Mouse (Mus musculus) urinary bladder, postnatal 10 days (tissue): ENCODE measurements around the gene Pafah1b3.
"Not testable (repeated sequence)": the region's sequence is repeated elsewhere in the genome, so short reads cannot be mapped to it uniquely, and the experiment has no call there.

ENCODE experiments used
- DNase-seq: peaks from one replicate; pipeline ENCODE4 v3.0.0; 2022; ENCODE audit warnings: low spot score

The Pafah1b3 gene

GRCm38 (mm10) chr7:25267751-25268463 lies 29.9 kb downstream of the Pafah1b3 start:
- peak; percentile 93 for DNase-seq

DNA sequence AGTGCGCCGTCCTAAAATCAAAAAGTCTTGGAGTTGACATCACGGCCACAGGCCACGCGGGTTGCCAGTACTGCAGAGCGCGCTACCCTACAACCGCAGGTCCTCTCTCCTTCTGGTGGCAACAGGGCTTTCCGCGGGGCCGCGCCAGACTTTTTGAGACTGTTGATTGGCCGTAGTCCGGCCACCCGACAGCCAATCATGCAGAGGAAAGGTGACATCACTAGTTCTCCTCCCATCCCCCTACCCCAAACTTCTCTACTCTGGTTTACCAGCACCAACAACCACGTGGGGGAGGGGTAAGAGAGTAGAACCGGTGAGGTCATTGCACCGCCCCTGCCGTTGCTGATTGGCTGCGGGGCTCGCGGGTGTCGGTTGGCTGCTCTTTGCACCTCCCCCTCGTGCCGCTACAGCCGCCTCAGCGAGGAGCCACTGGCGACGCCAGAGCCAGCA lies 30.5 kb downstream of the Pafah1b3 start, which contains the start of gene Cic:
TSS of gene Cic (plus strand) at position 404 of the 450 bp plus-strand sequence.
- peak; percentile 90 for DNase-seq

- no peak for DNase-seq
Observed at GRCm38 (mm10) chr7:25266180-25266962, 31.4 kb downstream of the Pafah1b3 start.

- not testable (repeated sequence) for DNase-seq
Observed at GRCm38 (mm10) chr7:25265743-25266142, 32.0 kb downstream of the Pafah1b3 start.

DNA sequence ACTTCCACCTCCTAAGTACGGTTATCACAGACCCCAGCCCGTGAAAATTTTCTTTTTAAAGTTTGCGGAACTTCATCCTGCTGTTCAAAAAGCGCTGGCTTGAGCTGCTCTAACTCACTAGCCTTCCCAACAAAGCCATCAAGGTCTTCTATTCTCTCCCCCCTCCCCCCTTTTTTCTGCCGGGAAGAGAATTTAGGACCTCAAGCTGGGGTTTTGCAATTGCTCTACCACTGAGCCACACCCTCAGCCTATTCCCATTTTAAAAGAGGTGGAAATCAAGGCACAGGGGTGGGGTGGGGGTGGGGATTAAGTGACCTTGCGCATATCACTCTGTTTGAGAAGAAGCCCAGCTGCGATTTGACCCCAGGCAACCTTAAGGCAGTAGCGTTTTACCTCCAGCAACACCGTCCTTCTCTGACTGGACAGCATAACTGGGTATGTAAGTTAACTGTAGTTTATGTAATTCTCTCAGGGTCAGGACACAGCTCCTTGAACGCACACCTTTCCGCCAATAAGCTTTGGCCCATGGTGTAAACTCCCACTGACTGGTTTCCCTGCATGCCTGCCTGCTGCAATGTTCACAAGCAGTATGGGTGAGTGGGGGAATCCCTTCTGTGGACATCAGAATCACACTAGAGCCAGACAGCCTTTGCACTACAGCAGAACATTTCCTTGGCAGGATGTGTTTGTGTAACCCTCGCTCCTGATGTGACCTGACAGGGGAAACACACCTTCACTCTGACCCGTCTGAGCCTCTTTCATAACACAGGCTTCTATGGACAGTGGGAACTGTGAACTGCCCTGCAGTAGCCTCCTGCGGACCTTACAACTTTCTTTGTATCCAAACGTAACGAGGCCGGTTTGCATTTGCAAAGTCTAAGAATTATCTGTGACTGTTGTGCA lies 33.6 kb downstream of the Pafah1b3 start:
- DNase-seq: no peak

GRCm38 (mm10) chr7:25261896-25262295 lies 35.9 kb downstream of the Pafah1b3 start:
- DNase-seq: no peak

GRCm38 (mm10) chr7:25251822-25252221 lies 46.0 kb downstream of the Pafah1b3 start:
- no peak for DNase-seq

DNA sequence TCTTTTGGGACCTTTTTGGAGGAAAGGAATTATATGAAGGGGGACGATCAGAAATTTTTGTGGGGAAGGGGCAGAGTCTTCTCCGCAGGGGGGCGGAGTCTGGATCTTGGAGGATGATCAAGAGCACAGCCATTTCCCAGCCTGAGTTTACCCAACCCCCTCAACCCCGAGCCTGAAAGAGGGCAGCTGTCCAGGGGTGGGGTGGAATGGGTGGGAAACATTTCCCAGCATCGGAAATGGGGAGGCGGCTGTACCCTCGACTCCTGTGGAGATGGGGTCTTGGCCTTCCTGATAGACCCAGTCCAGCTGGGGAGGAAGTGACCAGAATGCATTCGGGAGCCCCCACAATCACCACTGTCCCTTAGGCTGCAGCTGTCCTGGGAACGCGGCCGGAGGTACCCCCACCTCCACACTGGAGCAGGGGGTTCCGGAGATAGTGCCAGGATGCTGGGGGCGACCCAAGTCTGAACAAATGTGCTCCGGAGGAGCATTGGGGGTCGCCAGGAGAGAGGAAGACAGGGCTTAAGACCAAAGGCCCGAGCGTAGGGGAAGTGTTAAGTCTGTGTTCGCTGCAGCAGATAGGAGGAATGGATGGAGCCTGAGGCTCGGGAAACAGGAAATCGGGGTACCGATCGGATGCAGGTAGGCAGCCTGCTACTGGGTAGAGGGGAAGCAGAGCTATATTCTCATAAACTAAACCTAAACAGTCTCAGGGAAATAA lies 46.6 kb downstream of the Pafah1b3 start:
- no peak for DNase-seq

DNA sequence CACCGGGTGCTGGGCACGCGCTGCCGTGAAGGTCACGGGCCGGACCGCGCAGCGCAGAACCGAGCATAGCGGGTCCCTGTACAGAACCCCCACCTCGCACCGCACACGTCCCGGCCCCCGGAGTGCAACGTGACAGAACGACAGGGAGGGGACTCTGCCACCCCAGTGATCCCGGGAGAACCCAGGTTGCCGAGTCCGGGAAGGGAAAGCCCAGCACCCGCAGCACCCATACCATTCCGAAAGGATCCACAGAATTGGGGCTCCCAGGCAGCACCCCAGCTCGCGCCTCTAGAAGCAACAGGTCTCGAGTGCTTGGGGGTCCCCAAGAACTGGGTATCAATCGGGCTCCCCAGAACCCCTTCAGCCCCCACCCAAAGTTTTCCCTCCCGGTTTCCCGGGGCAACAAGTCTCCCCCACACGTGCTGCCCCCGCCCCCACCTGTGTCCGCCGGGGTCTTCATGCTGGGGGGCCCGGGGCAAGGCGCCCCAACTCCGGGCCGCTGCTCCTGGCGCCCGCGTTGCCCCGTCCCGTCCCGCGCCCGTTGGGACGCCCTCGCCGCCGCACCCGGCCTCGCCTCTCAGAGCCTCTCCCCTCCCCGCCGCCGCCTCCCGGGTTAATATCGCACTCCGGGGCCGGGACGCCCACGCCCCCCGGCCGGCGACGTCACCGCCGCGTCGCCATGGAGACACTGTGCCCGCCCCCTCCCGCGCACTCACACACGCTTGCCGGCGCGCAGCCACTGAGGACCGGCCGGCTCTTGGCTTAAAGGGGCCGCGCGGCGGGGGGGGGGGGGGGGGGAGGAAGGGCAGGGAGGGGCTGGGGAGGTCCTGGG lies 47.4 kb downstream of the Pafah1b3 start, which contains the start of gene Erf:
TSS of gene Erf (minus strand) at position 621 of the 832 bp plus-strand sequence.
- peak; percentile 91 for DNase-seq

DNA sequence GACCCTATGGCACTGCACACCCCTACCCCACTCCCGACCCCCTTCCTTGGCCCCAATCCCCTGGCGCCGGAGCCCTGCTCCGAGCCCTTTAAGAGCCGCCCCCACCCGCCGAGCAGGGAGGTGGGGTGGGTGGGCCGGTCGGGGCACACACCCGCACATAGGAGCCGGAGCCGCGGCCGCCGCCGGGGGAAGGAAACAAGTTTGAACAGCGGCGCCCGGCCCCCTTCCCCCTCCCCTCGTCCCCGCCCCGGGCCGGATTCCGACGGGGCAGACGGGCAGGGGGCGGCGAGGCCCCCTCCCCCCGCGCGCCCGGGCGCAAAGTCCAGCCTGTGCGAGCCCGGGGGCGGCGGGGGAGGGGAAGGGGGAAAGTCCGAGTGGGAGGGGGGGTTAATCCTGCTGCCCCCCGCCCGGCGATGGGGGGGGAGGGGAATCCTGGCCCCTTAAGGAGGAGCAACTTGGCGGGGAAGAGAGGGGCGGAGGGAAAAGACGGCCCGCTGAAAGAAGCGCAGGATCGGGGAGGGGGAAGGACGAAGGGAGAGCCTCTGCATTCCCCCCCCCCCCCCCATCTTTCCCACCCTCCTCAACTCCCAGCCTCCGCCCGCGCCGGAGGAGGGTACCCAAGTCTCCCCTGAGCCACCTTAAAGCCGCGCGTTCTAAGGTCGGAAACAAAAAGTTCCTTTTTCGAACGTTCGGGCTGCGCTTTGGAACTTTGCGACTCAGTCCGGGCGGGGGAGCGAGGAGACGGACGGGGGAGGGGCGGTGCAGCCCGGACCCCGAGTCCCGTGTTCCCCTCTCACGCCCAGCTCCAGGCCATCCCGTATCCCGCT lies 48.3 kb downstream of the Pafah1b3 start:
- DNase-seq: no peak

DNA sequence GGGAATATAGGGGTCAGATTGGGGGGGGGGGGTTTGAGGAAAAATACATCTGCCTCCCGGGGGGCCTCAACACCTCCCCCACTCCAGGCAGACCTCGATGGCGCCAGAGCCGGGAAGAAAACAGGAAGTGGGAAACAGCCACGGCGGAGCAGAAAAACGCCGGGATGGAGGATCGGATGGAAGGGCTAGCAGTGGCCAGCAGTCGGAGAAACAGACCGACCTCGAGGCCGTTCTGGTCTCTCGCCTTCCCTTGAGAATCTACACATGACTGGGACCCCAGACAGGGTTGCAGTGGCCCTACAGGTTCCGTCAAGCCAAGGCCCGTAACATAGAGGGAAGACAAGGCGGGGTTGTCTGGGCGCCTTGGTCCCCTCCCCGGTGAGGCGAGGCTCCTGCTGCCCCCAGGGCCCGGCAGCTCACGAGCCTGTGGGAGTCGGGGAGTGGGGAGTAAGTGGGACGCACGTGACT lies 48.9 kb downstream of the Pafah1b3 start:
- DNase-seq: no peak

DNA sequence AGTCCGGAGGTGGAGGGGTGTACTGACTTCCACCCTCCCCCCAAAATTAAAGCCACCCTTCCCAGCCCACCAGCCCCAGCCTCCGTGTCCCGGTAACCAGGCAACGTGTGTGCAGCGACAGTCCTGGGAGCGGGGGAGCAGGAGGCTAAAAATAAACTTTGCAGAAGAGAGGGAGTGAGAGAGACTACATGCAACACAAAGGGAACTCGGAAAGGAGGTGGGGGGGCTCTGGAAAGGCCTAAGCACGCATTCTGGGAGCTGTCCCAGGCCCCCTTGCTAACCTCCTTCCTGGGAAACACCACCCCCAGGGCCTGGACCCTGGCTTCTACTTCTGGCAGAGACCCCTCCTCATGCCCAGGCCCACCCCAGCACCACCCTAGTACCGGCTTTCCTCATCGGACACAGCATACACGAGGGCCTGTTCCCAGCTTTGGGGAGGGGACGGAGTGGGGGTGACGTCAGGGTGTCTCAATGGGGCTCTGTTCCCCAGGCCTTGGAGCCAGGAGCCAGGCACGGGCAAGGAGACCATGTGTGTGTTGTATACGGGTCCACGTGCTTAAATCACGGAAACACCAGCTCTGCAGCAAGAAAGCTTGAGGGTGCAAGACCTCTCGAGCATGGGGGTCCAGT lies 49.7 kb downstream of the Pafah1b3 start:
- no peak for DNase-seq

GRCm38 (mm10) chr7:25247498-25247897 lies 50.3 kb downstream of the Pafah1b3 start:
- DNase-seq: no peak

GRCm38 (mm10) chr7:25246759-25247137 lies 51.0 kb downstream of the Pafah1b3 start:
- DNase-seq: no peak

GRCm38 (mm10) chr7:25246079-25246758 lies 51.6 kb downstream of the Pafah1b3 start:
- DNase-seq: no peak
